8 mouse cellular contexts compared by ENCODE assay signal in genomic region chr9:20521306-20521957, GRCm38 (mm10). TPM values are rescaled to one million over a fixed set of nuclear protein-coding genes. Genes with fewer than 3 reads are reported as not detected.
DNase-seq lines count a peak whose midpoint lies in the region; ATAC-seq lines count a peak whose summit lies in the region.

Gene Zfp266, minus strand, starts transcription at chr9:20521417.

- H3K27ac ChIP-seq in intestine, embryonic 16.5 days (ENCODE audit: low read length): peak within 1 kb of the TSS; percentile 99

- H3K27me3 ChIP-seq in intestine, embryonic 16.5 days (replicated peaks; ENCODE audit: control insufficient read depth, insufficient read depth, low read length): no peaks in the 10 kb centered on the region

- peak within 1 kb of the TSS; percentile 98 for H3K9ac ChIP-seq in intestine, embryonic 16.5 days (ENCODE audit: low read depth, low read length)

- peaks cover 12% of the 10 kb centered on the region for H3K4me1 ChIP-seq in intestine, embryonic 16.5 days (ENCODE audit: control insufficient read depth, insufficient read depth, low read length)

- ATAC-seq in intestine, embryonic 16.5 days: peak; percentile 94

- peak; percentile 94 for DNase-seq in adrenal gland, postnatal 10 days
- DNase-seq in embryo, embryonic 9.5 days (ENCODE audit: extremely low spot score): peak; percentile 92
- DNase-seq in gastrocnemius, postnatal 4 days (ENCODE audit: low spot score in 2 of 2): peak; percentile 83 to 92
- peak; percentile 94 to 95 for DNase-seq in left cerebral cortex, postnatal 25 days (ENCODE audit: low spot score in 2 of 2)
- peak; percentile 92 for DNase-seq in mesoderm, embryonic 11.5 days (ENCODE audit: low read depth, low spot score)
- peak; percentile 92 for DNase-seq in right cerebral cortex, postnatal 25 days
- peak; percentile 89 to 90 for DNase-seq in urinary bladder, postnatal 36 days (ENCODE audit: low spot score in 2 of 2)

- under 1% methylated on average over 46 of the region's 46 CpGs for WGBS in intestine, embryonic 16.5 days

- H3K36me3 ChIP-seq in intestine, embryonic 16.5 days (ENCODE audit: control insufficient read depth, insufficient read depth, low read length): no peaks in the 10 kb centered on the region

- H3K4me3 ChIP-seq in intestine, embryonic 16.5 days (ENCODE audit: low read length): peak within 1 kb of the TSS; percentile 81

- peak within 1 kb of the TSS; percentile 77 for H3K4me2 ChIP-seq in intestine, embryonic 16.5 days (ENCODE audit: low read depth, low read length)

- H3K9me3 ChIP-seq in intestine, embryonic 16.5 days (ENCODE audit: control insufficient read depth, low read length): no peaks in the 10 kb centered on the region

- intact Hi-C loops in left cerebral cortex, postnatal 25 days (cut with DNase I): loop anchor here (2.0 kb wide), 3 partner anchors 23 to 59 kb away; partner anchors contain the start of genes Zfp426 and Zfp846

RNA-seq across cellular contexts. Expression of gene Zfp266, which starts in this region (rescaled TPM):
- total RNA-seq in adrenal gland, postnatal 10 days (2021): 10 to 100 TPM; 38.8 to 50.0 TPM
- total RNA-seq in gastrocnemius, postnatal 4 days (2021): 10 to 100 TPM; 50.7 to 54.5 TPM
- polyA plus RNA-seq in intestine, embryonic 16.5 days (2015; fragmentation: Nextera tagmentation; extraction: Ambion mirVana): 44.1 and 49.3 TPM in 2 replicates
- total RNA-seq in left cerebral cortex, postnatal 25 days (2021): 10 to 100 TPM; 43.6 to 47.8 TPM

Comparison
In these comparisons a context has a peak if more than half of its experiments do, and no peak if none do; other contexts are left out.
1. Peak in every context shown above with its lines: DNase-seq, ATAC-seq, H3K4me3 ChIP-seq and H3K27ac ChIP-seq.